Mouse (Mus musculus): ENCODE measurements at regions not wholly inside any gene's neighbourhood (a gene's known extent, or its start where the extent isn't known, plus 50 kb on each side); places are given as distances from the start of the nearest gene placed in this dataset.

DNA sequence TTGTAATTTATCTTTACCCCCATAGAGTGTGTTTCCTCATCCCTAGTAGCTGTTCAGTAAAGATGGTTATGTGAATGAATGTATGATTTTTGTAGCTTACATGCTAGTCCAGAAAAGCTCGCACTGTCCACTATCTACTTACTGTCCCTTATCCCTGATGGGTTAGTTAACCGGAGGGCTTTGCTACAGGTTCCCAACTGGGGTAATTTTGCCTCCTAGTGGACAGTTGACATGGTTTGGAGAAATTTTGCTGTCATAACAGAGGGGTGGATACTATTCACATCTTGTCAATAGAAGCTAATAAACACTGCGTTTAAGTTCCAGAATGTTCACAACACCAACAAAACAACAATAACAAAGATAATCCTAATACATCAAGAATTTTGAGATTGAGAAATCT lies 711.6 kb downstream of the Nup35 start:
- WGBS, result 50% methylated on average over 3 of the region's 3 CpGs
- Histone ChIP-seq H3K36me3 (ENCODE audit: control insufficient read depth, insufficient read depth, low read length) (no peaks in the 10 kb centered on the region), H3K27ac (no peak overlapping the region), H3K79me2 (replicated peaks; ENCODE audit: control insufficient read depth, insufficient read depth, low read length) (no peaks in the 10 kb centered on the region), H3K4me1 (ENCODE audit: control insufficient read depth, insufficient read depth, low read length) (no peaks in the 10 kb centered on the region), H3K27me3 (ENCODE audit: control insufficient read depth, insufficient read depth, low read length) (no peaks in the 10 kb centered on the region), H3K9ac (ENCODE audit: low read depth, low read length) (no peak overlapping the region), H3K4me3 (no peak overlapping the region)
- TF ChIP-seq EP300 (IDR thresholded peaks at IDR 0.05; ENCODE audit: insufficient read depth, low read depth, low read length) (no peak), POLR2A (IDR thresholded peaks at IDR 0.05; ENCODE audit: insufficient read depth, low read depth, low read length) (no peak), CTCF (IDR thresholded peaks at IDR 0.05) (peak; percentile 32)
- DNase-seq, result no peak
- intact Hi-C loops (cut with DNase I), result no loop called here

GRCm38 (mm10) chr2:81336982-81337381 lies 716.0 kb upstream of the Zfp804a start:
- H3K9ac ChIP-seq (ENCODE audit: low read depth, low read length), result no peak overlapping the region
- H3K4me1 ChIP-seq (ENCODE audit: control insufficient read depth, insufficient read depth, low read length), result no peaks in the 10 kb centered on the region
- H3K4me3 ChIP-seq, result no peak overlapping the region
- no peak for DNase-seq
- 56% methylated on average over 2 of the region's 2 CpGs for WGBS
- no peaks in the 10 kb centered on the region for H3K79me2 ChIP-seq (replicated peaks; ENCODE audit: control insufficient read depth, insufficient read depth, low read length)
- H3K36me3 ChIP-seq (ENCODE audit: control insufficient read depth, insufficient read depth, low read length), result no peaks in the 10 kb centered on the region
- TF ChIP-seq POLR2A (IDR thresholded peaks at IDR 0.05; ENCODE audit: insufficient read depth, low read depth, low read length) (no peak), EP300 (IDR thresholded peaks at IDR 0.05; ENCODE audit: insufficient read depth, low read depth, low read length) (no peak)
- no peak overlapping the region for H3K27ac ChIP-seq
- no peaks in the 10 kb centered on the region for H3K27me3 ChIP-seq (ENCODE audit: control insufficient read depth, insufficient read depth, low read length)
- intact Hi-C loops (cut with DNase I), result no loop called here

DNA sequence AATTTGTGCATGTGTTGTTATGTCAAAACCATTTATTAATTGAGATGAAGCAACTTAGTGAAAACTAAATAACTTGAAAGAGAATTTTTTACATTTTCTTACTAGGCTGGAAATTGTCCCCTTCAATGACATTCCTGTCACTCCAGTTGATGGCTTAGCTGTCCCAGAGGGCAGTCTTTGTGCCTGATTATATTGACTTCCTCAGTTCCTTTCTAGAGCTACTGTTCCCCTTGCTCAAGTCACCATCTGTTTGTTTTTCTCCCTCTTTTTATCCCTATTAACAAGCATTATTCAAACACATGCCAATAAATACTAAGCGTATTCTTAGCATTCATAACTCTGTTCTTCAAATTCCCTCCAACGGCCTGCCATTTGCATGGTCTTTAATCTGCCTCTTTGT lies 712.6 kb upstream of the Zfp804a start:
- no peaks in the 10 kb centered on the region for H3K79me2 ChIP-seq (replicated peaks; ENCODE audit: control insufficient read depth, insufficient read depth, low read length)
- no peaks in the 10 kb centered on the region for H3K4me1 ChIP-seq (ENCODE audit: control insufficient read depth, insufficient read depth, low read length)
- H3K9ac ChIP-seq (ENCODE audit: low read depth, low read length), result no peak overlapping the region
- H3K4me3 ChIP-seq, result no peak overlapping the region
- no peak overlapping the region for H3K27ac ChIP-seq
- H3K36me3 ChIP-seq (ENCODE audit: control insufficient read depth, insufficient read depth, low read length), result no peaks in the 10 kb centered on the region
- WGBS, result 89% methylated on average over 2 of the region's 2 CpGs
- intact Hi-C loops (cut with DNase I), result no loop called here
- no peak for DNase-seq
- H3K27me3 ChIP-seq (ENCODE audit: control insufficient read depth, insufficient read depth, low read length), result no peaks in the 10 kb centered on the region
- TF ChIP-seq EP300 (IDR thresholded peaks at IDR 0.05; ENCODE audit: insufficient read depth, low read depth, low read length) (no peak), POLR2A (IDR thresholded peaks at IDR 0.05; ENCODE audit: insufficient read depth, low read depth, low read length) (no peak), CTCF (IDR thresholded peaks at IDR 0.05) (no peak)

All from heart, adult 2 months (tissue).